Mouse (Mus musculus) left cerebral cortex, adult 8-10 months (tissue): ENCODE measurements around the gene B3galt4. TPM values are rescaled to one million over a fixed set of nuclear protein-coding genes. Genes with fewer than 3 reads are reported as not detected.
A peak's percentile ranks its signal among the peaks of the same experiment; 100 is the strongest.

Source experiments
- DNase-seq, 2 experiments: peaks; one replicate each; pipeline ENCODE4 v3.0.0; 2022; ENCODE audit warnings: low spot score in 2 of 2
- total RNA-seq, 4 experiments: library from RNA; stranded (reverse); gene quantifications; 2 replicates each; pipeline ENCODE4 v1.2.4; 2022

B3galt4 gene
- total RNA-seq, 4 experiments from 2014 or later: 5.8 to 6.9 (median 6.2) TPM

DNA sequence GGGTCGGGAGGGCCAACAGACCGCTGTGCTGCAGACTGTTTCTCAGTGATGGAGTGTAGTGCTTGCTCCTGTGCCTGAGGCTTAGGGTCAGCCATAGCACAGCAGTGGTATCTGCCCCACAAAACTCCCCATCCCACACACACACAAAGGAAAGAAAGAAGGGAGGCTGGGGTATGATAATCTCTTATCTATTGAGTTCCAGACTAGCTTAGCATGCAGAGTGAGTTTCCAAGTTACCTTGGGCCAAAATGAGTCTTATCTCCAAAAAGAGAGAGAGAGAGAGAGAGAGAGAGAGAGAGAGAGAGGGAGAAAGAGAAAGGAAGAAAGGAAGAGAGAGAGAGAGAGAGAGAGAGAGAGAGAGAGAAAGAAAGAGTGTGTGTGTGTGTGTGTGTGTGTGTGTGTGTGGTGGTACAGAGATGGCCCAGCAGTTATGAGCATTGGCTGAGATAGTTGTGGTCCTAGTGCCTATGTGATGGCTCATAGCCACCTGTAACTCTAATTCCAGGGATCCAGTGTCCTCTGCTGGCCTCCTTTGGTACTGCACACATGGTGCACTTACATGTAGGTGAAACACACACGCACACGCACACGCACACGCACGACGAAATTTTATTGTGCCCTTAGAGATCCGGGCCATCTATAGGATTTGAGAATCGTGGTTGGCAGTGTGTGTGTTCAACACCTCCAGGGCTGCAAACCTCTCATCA, 26.6 kb downstream of the B3galt4 start:
- DNase-seq: no peak

DNA sequence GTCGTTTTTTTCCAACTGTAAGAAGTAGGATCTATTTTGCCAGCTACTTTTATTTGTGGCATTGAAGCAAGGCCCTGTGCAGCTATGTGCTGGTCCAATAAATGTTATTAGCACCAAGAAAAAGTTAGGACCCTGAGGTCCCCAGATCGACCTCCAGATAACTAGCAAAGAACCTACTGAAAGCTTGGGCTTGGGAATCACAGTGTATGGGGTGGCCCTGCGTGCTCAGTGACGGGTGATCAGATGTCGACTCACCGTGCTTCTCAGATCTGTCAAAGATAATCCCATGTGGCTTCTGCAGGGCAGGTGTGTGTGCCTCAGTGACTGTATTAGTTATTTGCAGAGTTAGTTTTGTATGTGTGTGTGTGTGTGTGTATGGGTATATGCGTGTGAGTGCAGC, 29.9 kb downstream of the B3galt4 start:
- DNase-seq: peak in 1 of 2 experiments; percentile 8

DNA sequence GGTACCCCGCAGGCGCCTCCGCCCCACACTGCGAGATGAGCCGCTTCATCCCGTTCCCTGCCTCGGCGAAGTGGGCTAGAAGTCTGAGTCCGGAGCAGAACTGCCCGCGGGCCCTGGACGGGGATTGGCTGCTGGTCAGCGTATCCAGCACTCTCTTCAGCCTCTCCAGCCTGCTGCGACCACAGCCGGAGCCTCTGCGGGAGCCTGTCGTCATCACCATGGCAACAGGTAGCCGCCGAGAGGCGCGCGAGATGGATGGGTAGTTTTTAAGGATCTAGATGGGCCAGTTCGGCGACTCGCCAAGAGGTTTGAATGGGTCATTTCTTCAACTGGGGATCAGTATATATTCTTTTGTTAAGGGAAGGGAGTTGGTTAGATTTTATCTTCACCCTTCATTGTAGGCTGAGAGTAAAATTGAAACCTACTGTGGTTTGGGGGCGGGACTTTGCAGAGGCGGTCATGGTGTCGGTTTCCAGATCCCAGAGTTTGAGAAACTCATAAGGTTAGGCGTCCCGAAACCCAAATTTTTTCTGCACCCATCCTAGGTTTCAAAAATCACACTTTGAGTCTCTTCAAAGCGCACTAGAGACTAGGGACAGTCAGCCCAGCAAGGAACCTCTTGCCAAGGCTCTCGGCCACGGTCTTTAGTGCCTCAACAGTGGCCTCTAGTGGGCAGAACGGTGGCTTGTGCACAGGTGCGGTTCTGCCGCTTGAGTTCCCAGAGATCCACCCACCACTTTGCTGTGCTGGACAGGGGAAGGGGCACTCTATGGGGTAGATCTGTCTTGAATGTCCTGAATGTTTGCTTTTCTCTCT, 30.8 kb downstream of the B3galt4 start:
- peak; percentile 67 to 72 for DNase-seq

DNA sequence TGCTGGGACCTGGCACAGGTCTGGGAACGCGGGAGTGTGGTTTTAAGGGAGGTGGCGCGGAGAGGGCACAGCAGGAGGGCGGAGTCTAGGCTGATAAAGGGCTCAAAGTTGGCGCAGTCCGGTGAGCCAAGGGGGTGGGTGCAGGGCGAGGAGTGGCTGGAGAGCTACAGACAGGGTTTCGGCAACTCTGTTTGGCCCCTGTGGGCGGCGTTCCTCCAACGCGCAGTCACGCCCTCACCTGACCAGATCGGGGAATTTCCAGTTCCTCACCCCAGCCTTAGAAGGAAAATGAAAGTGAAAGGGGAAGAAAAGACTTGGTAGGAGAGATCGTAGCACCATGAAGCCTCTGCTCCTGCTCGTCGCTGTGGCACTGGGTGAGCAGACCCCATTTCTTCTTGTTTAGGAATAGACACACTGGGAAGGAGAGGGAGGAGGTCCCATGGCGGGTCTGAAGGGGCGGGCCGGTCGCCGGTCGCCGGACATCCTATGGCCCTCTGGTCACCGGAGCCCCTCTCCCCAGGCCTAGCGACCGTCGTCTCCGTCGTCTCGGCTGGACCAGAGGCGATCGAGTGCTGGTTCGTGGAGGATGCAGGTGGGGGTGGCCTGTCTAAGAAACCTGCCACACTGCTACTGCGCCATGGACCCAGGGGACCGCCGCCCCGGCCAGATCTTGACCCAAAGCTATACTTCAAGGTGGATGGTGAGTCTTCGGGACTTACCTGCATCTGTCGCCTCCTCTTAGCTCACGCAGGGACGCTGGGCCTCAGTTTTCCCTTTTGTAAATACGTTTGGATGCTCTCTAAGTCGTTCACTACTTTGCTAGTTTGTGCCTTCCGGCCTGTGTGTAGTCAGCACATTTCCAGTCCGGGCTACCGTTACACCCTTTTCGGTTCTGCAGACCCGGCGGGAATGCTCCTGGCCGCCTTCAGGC, 31.7 kb downstream of the B3galt4 start:
- peak; percentile 47 to 49 for DNase-seq

DNA sequence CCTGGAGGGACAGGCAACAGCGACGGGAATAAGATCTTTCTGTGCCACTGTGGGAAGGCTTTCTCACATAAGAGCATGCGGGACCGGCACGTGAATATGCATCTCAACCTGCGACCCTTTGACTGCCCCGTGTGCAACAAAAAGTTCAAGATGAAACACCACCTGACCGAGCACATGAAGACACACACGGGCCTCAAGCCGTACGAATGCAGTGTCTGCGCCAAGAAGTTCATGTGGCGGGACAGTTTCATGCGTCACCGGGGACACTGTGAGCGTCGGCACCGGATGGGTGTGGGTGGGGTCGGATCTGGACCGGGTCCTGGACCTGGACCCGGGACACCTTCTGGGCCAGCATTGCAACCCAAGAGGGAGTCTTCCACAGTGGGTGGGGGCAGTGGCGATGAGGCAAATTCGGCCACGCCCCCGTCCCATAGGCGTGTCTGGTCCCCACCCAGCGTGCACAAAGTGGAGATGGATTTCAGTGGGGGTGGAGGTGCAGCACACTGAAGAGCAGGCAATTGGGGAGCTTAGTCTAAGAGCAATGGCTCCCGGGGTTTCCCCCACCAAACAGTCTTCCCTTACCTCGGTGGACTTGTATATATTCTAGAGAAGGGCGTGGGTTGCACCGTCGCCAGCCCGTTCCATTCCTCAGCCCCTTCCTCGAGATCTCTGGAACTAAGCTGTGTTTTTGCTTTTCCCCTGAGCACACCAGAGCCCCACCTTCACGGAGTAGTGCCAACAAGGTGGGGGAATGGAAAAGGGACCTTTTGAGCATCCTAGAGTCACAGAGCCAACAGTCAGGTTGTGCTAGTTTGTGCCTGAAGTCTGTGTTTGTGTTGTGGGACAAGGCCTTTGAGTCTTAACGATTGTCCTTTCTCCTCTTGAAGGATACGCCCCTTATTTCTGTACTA, 32.7 kb downstream of the B3galt4 start:
- DNase-seq: peak in 1 of 2 experiments; percentile 31

DNA sequence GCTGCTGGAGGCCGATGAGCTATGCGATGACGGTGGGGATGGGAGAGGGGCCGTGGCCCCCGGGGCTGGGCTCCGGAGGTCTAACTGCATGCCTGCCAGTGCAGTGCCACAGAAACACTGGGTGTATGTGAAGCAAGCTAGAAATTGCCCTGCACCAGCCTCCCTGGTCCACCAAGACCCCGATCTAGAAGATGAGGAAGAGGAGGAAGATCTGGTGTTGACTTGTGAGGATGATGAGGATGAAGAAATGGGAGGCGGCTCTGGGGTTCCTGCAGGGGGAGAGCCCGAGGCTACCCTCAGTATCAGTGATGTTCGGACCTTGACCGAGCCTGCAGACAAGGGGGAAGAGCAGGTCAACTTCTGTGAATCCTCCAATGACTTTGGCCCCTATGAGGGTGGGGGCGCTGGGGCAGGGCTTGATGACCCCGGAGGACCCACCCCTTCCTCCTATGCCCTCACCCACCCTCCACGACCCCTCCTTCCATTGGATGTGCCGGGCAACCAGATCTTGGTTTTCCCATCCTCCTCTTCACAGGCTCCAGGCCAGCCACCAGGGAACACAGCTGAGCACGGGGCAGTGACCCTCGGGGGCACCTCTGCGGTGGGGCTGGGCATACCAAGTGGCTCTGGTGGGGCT, 33.5 kb downstream of the B3galt4 start:
- DNase-seq: peak in 1 of 2 experiments; percentile 26

DNA sequence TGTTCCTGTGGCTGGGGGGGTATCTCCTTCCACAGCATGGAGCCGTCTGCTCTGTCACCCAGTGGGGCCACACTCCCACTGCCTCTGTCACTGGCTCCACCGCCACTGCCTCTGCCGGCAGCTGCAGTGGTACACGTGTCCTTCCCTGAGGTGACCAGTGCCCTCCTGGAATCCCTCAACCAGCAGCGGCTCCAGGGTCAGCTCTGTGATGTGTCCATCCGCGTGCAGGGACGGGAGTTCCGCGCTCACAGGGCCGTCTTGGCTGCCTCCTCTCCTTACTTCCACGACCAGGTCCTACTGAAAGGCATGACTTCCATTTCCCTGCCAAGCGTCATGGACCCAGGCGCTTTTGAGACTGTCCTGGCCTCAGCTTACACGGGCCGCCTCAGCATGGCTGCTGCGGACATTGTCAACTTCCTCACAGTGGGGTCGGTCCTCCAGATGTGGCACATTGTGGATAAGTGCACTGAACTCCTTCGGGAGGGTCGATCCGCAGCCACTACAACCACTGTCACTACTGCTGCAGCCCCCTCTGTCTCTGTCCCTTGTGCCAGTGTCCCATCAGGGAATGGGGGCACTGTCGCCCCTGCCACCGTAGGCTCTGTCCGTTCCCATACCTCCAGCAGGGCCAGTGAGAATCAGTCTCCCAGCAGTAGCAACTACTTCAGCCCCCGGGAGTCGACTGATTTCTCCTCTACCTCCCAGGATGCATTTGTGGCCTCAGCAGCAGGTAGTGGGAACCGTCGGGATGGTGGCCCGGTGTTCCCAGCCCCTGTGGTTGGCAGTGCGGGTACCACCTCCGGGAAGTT, 34.2 kb downstream of the B3galt4 start:
- DNase-seq: peak in 1 of 2 experiments; percentile 36

DNA sequence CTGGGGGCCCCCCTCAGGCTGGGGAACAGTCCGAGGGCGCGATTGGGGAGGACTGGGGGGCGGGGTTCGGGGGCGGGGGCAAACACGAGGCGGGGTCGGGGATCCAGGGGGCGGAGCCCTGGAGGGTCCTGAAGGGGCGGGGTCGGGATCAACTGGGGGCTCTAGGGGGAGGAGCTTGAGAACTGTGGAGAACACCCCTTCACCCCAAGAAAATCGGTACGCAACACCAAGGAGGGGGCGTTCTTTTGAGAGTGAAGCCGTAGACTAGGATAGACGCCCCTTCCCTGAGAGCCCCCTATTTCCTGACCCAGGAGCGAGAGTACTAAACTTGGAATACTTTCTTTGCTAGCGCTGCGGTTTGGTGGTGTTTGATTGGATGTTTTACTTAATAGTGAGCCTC, 35.0 kb downstream of the B3galt4 start:
- peak in 1 of 2 experiments; percentile 28 for DNase-seq

DNA sequence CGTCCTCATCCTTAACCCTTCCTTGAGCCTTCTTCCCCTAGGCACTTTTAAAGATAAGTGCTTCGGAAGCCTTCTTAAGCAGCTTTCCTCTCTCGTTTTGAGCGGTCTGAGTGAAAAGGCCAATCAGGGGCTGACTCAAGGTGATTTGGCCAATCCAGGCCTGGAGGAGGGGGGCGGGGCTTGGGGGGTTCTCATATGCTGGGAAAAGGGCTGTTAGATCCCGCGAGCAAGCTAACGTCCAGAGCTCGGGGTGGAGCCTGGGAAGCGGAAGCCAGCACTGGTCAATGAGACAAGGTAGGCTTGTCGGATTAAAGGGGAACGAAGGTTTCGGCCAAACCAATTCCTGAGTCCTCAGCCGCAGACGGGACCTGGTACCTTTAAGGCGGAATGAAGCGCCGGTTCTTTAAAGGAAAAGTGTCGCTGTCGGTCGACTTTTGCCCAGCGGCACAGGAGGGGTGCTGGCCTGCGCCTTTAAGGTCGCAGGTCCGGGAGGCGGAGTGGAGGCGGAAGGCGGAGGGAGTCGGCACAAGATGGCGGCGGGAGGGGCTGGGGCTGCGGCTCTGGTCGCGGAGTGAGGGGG, 35.5 kb downstream of the B3galt4 start, which contains the start of the genes Tapbp and Zbtb22:
TSS of gene Tapbp (plus strand) at position 229 of the 580 bp plus-strand sequence.
TSS of gene Zbtb22 (plus strand) at position 234 of the 580 bp plus-strand sequence.
- DNase-seq: peak; percentile 94 to 97

DNA sequence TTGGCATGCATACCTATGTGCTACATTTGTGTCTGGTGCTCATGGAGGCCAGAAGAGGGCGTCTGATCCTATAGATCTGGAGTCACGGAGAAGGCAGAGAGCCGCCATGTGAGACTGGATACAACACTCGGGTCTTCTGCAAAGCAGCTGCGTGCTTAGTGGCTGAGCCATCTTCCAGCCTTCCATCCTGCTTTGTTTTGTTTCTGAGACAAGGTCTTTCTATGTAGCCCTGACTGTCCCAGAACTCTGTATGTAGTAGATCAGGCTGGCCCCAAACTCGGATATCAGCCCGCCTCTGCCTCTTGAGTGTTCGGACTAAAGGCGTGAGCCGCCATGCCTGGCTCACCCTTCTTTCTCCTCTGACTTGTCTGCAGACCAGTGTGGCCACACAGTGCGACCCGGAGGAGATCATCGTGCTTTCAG, 36.3 kb downstream of the B3galt4 start:
- peak in 1 of 2 experiments; percentile 9 for DNase-seq

DNA sequence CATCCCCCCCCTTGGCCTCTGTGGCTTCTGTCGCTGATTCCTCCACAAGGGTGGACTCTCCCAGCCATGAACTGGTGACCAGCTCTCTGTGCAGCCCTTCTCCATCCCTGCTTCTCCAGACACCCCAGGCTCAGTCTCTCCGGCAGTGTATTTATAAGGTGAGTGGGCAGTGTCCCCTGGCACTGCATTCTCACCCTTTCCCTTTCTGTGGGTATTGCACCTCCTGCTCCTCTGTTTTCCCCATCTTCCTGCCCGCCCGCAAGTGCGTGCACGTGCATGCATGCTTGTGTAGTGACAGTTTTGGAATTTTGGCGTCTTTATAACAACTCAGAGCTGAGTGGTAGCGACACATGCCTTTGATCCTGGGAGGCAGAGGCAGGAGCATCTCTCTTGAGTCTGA, 37.4 kb downstream of the B3galt4 start:
- DNase-seq: no peak

DNA sequence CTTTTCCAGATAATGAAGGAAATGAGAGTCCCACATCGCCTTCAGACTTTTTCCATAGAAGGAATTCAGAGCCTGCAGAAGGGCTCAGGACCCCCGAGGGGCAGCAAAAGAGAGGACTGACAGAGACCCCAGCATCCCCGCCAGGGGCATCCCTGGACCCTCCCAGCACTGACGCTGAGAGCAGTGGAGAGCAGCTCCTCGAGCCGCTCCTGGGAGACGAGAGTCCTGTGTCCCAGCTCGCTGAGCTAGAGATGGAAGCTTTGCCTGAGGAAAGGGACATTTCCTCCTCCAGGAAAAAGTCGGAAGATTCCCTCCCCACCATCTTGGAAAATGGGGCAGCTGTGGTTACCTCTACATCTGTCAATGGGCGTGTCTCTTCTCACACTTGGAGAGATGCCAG, 38.0 kb downstream of the B3galt4 start:
- no peak for DNase-seq

DNA sequence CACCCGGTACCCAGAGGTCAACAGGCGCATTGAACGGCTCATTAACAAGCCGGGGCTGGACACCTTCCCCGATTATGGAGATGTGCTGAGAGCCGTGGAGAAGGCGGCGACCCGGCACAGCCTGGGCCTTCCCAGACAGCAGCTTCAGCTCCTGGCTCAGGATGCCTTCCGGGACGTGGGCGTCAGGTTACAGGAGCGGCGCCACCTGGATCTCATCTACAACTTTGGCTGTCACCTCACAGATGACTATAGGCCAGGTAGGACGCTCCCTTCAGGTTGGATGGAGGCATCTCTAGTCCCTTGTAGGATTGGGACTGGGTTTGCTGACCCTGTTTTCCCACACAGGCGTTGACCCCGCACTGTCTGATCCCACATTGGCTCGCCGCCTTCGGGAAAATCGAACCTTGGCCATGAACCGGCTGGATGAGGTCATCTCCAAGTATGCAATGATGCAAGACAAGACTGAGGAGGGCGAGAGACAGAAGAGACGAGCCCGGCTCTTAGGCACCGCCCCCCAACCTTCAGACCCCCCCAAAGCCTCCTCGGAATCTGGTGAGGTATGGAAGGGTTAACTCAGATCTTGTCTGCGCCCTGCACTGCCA, 39.4 kb downstream of the B3galt4 start:
- peak in 1 of 2 experiments; percentile 24 for DNase-seq

DNA sequence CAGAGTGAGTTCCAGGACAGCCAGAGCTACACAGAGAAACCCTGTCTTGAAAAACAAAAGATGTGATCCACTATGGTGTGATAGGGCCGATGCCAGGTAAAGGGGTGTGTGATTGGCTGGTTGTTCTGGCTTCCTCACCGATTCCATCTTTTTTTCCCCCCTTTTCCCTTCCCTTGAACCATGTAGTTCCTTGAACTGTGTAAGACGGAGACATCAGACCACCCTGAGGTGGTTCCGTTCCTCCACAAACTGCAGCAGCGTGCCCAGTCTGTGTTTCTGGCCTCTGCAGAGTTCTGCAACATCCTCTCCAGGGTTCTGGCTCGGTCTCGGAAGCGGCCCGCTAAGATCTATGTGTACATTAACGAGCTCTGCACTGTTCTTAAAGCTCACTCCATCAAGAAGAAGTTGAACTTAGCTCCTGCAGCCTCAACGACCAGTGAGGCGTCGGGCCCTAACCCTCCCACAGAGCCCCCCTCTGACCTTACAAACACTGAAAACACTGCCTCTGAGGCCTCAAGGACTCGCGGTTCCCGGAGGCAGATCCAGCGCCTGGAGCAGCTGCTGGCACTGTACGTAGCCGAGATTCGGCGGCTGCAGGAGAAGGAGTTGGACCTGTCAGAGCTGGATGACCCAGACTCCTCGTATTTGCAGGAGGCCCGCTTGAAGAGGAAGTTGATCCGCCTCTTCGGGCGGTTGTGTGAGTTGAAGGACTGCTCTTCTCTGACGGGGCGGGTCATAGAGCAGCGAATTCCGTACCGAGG, 40.1 kb downstream of the B3galt4 start:
- no peak for DNase-seq

DNA sequence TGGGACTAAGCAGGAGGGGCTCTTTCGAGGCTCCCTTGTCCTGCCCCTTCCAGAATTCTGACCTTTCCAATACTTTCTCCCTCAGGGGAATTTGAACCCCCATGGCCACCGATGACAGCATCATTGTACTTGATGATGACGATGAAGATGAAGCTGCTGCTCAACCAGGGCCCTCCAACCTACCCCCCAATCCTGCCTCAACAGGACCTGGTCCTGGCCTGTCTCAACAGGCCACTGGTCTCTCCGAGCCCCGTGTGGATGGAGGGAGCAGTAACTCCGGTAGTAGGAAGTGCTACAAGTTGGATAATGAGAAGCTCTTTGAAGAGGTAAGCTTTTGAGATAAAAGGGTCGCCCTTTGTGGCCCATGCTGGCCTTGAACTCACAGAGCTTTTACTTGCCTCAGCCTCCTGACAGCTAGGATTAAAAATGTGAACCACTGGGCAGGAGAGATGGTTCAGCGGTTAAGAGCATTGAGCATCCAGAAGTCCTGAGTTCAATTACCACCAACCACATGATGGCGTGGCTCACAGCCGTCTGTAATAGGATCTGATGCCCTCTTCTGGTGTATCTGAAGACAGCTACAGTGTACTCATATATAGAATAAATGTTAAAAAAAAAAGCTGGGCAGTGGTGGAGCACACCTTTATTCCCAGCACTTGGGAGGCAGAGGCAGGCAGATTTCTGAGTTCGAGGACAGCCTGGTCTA, 40.8 kb downstream of the B3galt4 start:
- no peak for DNase-seq

DNA sequence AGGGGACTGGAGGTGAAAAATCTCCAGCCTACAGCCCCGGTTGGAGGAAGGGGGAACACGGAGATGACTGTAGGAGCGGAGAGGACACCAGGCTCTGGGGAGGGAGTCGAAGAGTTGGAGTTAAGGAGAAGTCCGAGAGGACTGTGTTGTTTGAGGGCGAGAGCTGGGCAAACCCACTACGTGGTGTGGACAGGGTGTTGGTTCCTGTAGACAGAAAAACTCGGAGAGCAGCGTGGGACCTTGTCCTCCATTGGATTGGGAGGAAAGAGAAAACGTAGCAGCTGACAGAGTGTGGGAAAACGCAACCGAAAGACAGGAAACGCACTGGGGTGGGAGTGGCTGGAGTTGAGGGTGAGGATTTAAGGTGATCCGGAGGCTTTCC, 41.4 kb downstream of the B3galt4 start:
- DNase-seq: no peak
